Comparison of ENCODE assay signal across 12 mouse cellular contexts in the genomic region with DNA sequence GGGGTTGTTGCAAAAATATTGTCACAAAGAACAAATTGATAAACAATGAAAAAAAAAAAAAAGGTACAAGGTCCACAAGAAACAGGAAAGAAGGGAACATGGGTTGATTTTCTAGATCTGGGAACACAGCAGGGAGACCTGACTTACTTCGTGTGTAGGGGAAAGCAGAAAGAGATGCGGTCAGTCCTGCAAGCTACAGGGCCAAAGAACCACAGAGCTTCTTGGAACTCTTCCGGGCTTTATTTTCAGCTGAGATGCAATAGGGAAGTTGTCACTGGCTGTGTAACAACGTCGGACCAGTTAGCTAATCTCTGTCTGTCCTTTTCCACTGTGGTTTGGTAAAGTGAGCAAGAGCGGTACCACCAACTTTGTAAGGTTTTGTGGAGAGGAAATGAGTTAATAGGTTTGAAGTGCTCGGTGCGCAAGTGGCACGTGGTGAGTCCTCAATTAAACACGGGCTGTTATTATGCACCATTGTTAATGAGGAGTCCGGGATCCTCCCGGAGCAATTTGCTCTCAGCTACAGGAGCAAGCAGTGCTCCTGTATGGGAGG. TPM values are rescaled to one million over a fixed set of nuclear protein-coding genes. Genes with fewer than 3 reads are reported as not detected.
A peak's percentile ranks its signal among the peaks of the same experiment; 100 is the strongest.
DNase-seq lines count a peak whose midpoint lies in the region; ATAC-seq and TF ChIP-seq lines count a peak whose summit lies in the region.
"Had no signal": no experiment of that assay in that cellular context is flagged by ENCODE, and none has a peak within 500 bp of the region (broad histone marks: within the 10 kb centered on the region; RNA-seq: fewer than 3 reads in every experiment).

No protein-coding gene starts in this region.

- TF ChIP-seq POLR2A in kidney, adult 2 months (IDR thresholded peaks at IDR 0.05; ENCODE audit: low read depth, low read length) = no peak

- H3K4me2 ChIP-seq in kidney, embryonic 16.5 days (replicated peaks; ENCODE audit: low read depth, low read length) = no peak overlapping the region

- H3K4me3 ChIP-seq in kidney, adult 2 months (ENCODE audit: insufficient read depth, low read depth, low read length) = no peak overlapping the region
- no peak overlapping the region for H3K4me3 ChIP-seq in kidney, embryonic 16.5 days (ENCODE audit: low read length)
- H3K4me3 ChIP-seq in gastrocnemius, adult 2 months = no peak overlapping the region
- H3K4me3 ChIP-seq: forebrain, embryonic 13.5 days had no signal

- intact Hi-C loops in gastrocnemius, adult 2 months (cut with DNase I) = loop anchor here (5.0 kb wide), 1 partner anchor 104 kb away; no protein-coding TSS in a partner anchor

- peaks cover 15% of the 10 kb centered on the region for H3K4me1 ChIP-seq in kidney, adult 2 months (ENCODE audit: control insufficient read depth, insufficient read depth, low read length)
- peaks cover 38% of the 10 kb centered on the region for H3K4me1 ChIP-seq in kidney, embryonic 16.5 days (ENCODE audit: insufficient read depth, low read length)

- H3K27me3 ChIP-seq in kidney, adult 2 months (replicated peaks; ENCODE audit: control insufficient read depth, insufficient read depth, low read length) = no peaks in the 10 kb centered on the region
- no peaks in the 10 kb centered on the region for H3K27me3 ChIP-seq in kidney, embryonic 16.5 days (ENCODE audit: insufficient read depth, low read length)
- H3K27me3 ChIP-seq: forebrain, embryonic 13.5 days had no signal

- whole genome bisulfite sequencing in kidney, adult 2 months = 70% methylated on average over 12 of the region's 12 CpGs
- WGBS in kidney, embryonic 16.5 days = 65% methylated on average over 12 of the region's 12 CpGs

- no peak overlapping the region for H3K27ac ChIP-seq in kidney, adult 2 months (ENCODE audit: insufficient read depth, low read depth, low read length)
- H3K27ac ChIP-seq in kidney, embryonic 16.5 days (ENCODE audit: low read length) = no peak overlapping the region
- no peak overlapping the region for H3K27ac ChIP-seq in gastrocnemius, adult 2 months
- H3K27ac ChIP-seq: forebrain, embryonic 13.5 days had no signal

- no peaks in the 10 kb centered on the region for H3K9me3 ChIP-seq in kidney, embryonic 16.5 days (ENCODE audit: low read length)
- H3K9me3 ChIP-seq: forebrain, embryonic 13.5 days had no signal

- no peak for ATAC-seq in kidney, embryonic 16.5 days (ENCODE audit: low FRiP score, low TSS enrichment)
- ATAC-seq in hematopoietic stem cell, adult 5-6 weeks (replicated peaks in 1 of 2; ENCODE audit: insufficient read depth in 1 of 2, low FRiP score in 2 of 2, low TSS enrichment in 1 of 2, low read depth in 1 of 2, poor library complexity in 2 of 2, severe bottlenecking in 2 of 2) = peak; percentile 71 to 73

- TF ChIP-seq CTCF in kidney, adult 2 months (conservative IDR thresholded peaks at IDR 0.05; ENCODE audit: insufficient read depth, insufficient read length, low read depth, low read length) = no peak
- no peak for TF ChIP-seq CTCF in gastrocnemius, adult 2 months (IDR thresholded peaks at IDR 0.05)

- peak; percentile 46 for DNase-seq in kidney, adult 2 months
- peak; percentile 77 for DNase-seq in CD4-positive, CD25-positive, alpha-beta regulatory T cell, adult 2 months (ENCODE audit: low read depth, low spot score)
- peak; percentile 59 to 60 for DNase-seq in monocyte, adult 2 months (ENCODE audit: low read depth in 1 of 2, low spot score in 2 of 2)
- no peak for DNase-seq in kidney, adult 9 months
- DNase-seq in gastrocnemius, adult 2 months = no peak
- no peak for DNase-seq in adrenal gland, adult 8-10 months
- DNase-seq: heart, postnatal 14 days had no signal

- H3K36me3 ChIP-seq in kidney, adult 2 months (ENCODE audit: control insufficient read depth, insufficient read depth, low read length) = no peaks in the 10 kb centered on the region
- H3K36me3 ChIP-seq in kidney, embryonic 16.5 days (ENCODE audit: insufficient read depth, low read length) = 0 out of 2 replicates have a peak, but pooled peaks cover 6% of the 10 kb centered on the region

- H3K9ac ChIP-seq in kidney, embryonic 16.5 days (replicated peaks; ENCODE audit: low read length) = no peak overlapping the region
- H3K9ac ChIP-seq: forebrain, embryonic 13.5 days had no signal

RNA-seq across cellular contexts. Expression of gene Csk, which starts 6.8 kb away (rescaled TPM):
- 30.9 and 42.4 TPM in 2 replicates for polyA plus RNA-seq in kidney, adult 2 months (2012; rRNA removed)
- polyA plus RNA-seq in kidney, embryonic 16.5 days (2015; fragmentation: Nextera tagmentation; extraction: Ambion mirVana) = 27.2 and 31.6 TPM in 2 replicates
- total RNA-seq in hematopoietic stem cell, adult 5-6 weeks (2017) = 166 and 212 TPM in 2 replicates
- total RNA-seq in gastrocnemius, adult 2 months (2021) = 10 to 100 TPM in 1 of 2 experiments, 1 to 10 TPM in 1; 7.1 to 14.0 TPM
- total RNA-seq in adrenal gland, adult 8-10 months (2022) = 100 to 1,000 TPM in 1 of 4 experiments, 10 to 100 TPM in 3; 78.2 to 121 (median 82.4) TPM

RNA-seq across cellular contexts. Expression of gene Lman1l, which starts 26.1 kb away (rescaled TPM):
- polyA plus RNA-seq in kidney, adult 2 months (2012; rRNA removed) = 0.08 TPM in 1 of 2 replicates, not detected in the other
- not detected in 2 replicates for polyA plus RNA-seq in kidney, embryonic 16.5 days (2015; fragmentation: Nextera tagmentation; extraction: Ambion mirVana)
- total RNA-seq in hematopoietic stem cell, adult 5-6 weeks (2017) = not detected in 2 replicates
- total RNA-seq in gastrocnemius, adult 2 months (2021) = not detected
- total RNA-seq in adrenal gland, adult 8-10 months (2022) = not detected
- total RNA-seq: adrenal gland, adult 18-20 months; heart, postnatal 14 days; layer of hippocampus, postnatal 10 days had no signal
- polyA plus RNA-seq: forebrain, embryonic 13.5 days had no signal

RNA-seq across cellular contexts. Expression of gene Cyp1a2, which starts 36.9 kb away (rescaled TPM):
- 0.07 TPM in 1 of 2 replicates, not detected in the other for polyA plus RNA-seq in kidney, adult 2 months (2012; rRNA removed)
- not detected in 2 replicates for polyA plus RNA-seq in kidney, embryonic 16.5 days (2015; fragmentation: Nextera tagmentation; extraction: Ambion mirVana)
- not detected in 2 replicates for total RNA-seq in hematopoietic stem cell, adult 5-6 weeks (2017)
- not detected for total RNA-seq in gastrocnemius, adult 2 months (2021)
- total RNA-seq in adrenal gland, adult 8-10 months (2022) = under 1 TPM in 2 of 4 experiments, not detected in 2; 0.19 to 0.49 TPM
- total RNA-seq: heart, postnatal 14 days; layer of hippocampus, postnatal 10 days had no signal
- polyA plus RNA-seq: forebrain, embryonic 13.5 days had no signal

RNA-seq across cellular contexts. Expression of gene Cplx3, which starts 40.5 kb away (rescaled TPM):
- 0.42 and 0.47 TPM in 2 replicates for polyA plus RNA-seq in kidney, adult 2 months (2012; rRNA removed)
- not detected in 2 replicates for polyA plus RNA-seq in kidney, embryonic 16.5 days (2015; fragmentation: Nextera tagmentation; extraction: Ambion mirVana)
- 0.15 TPM in 1 of 2 replicates, not detected in the other for total RNA-seq in hematopoietic stem cell, adult 5-6 weeks (2017)
- total RNA-seq in gastrocnemius, adult 2 months (2021) = not detected
- not detected for total RNA-seq in adrenal gland, adult 8-10 months (2022)
- total RNA-seq: adrenal gland, adult 18-20 months; heart, postnatal 14 days had no signal
- polyA plus RNA-seq: forebrain, embryonic 13.5 days had no signal

RNA-seq across cellular contexts. Expression of gene Cyp1a1, which starts 41.1 kb away (rescaled TPM):
- polyA plus RNA-seq in kidney, adult 2 months (2012; rRNA removed) = 0.97 and 1.0 TPM in 2 replicates
- polyA plus RNA-seq in kidney, embryonic 16.5 days (2015; fragmentation: Nextera tagmentation; extraction: Ambion mirVana) = 0.23 and 0.25 TPM in 2 replicates
- total RNA-seq in hematopoietic stem cell, adult 5-6 weeks (2017) = not detected in 2 replicates
- total RNA-seq in gastrocnemius, adult 2 months (2021) = under 1 TPM; 0.36 to 0.53 TPM
- total RNA-seq in adrenal gland, adult 8-10 months (2022) = under 1 TPM in 2 of 4 experiments, not detected in 2; 0.11 to 0.49 TPM
- total RNA-seq: heart, postnatal 14 days had no signal
- polyA plus RNA-seq: forebrain, embryonic 13.5 days had no signal

Comparison
In these comparisons a context has a peak if more than half of its experiments do, and no peak if none do; other contexts are left out.
1. DNase-seq: peak in kidney, adult 2 months (single experiment), CD4-positive, CD25-positive, alpha-beta regulatory T cell, adult 2 months (single experiment) and monocyte, adult 2 months (2 of 2); none in kidney, adult 9 months (single experiment), gastrocnemius, adult 2 months (single experiment) and adrenal gland, adult 8-10 months (single experiment).
2. RNA of gene Csk, which starts 6.8 kb away (total RNA-seq): 166 to 212 TPM in hematopoietic stem cell, adult 5-6 weeks and 78.2 to 121 TPM in adrenal gland, adult 8-10 months; 7.1 to 14.0 TPM in gastrocnemius, adult 2 months; every median in the first group is over 4 times any median in the second.